Mouse (Mus musculus) intestine, postnatal 0 days (tissue): ENCODE data around the gene Uimc1. TPM values are rescaled to one million over a fixed set of nuclear protein-coding genes. Genes with fewer than 3 reads are reported as not detected.
A peak's percentile ranks its signal among the peaks of the same experiment; 100 is the strongest.

ENCODE experiments used
- ATAC-seq: fragments of 200-750 bp; cut with Nextera tagmentation; 2 replicates; pipeline ENCODE4 v1.8.0; 2017; ENCODE audit warnings: mild to moderate bottlenecking, moderate TSS enrichment, moderate library complexity
- H3K27ac ChIP-seq: fragments of 300-500 bp; sonication (generic); 2 replicates; pipeline ENCODE4 v1.5.1; 2014; ENCODE audit warnings: mild to moderate bottlenecking, low read depth, low read length, moderate library complexity
- H3K27me3 ChIP-seq: fragments of 300-500 bp; sonication (generic); replicated peaks from 2 replicates; pipeline ENCODE4 v1.6.1; 2014; ENCODE audit warnings: low read length, mixed read lengths; ENCODE audit not compliant: control insufficient read depth, insufficient read depth
- H3K36me3 ChIP-seq: fragments of 300-500 bp; sonication (generic); 2 replicates; pipeline ENCODE4 v1.6.1; 2014; ENCODE audit warnings: mild to moderate bottlenecking, moderate library complexity; ENCODE audit not compliant: control insufficient read depth, insufficient read depth
- H3K4me1 ChIP-seq: fragments of 300-500 bp; sonication (generic); replicated peaks from 2 replicates; pipeline ENCODE4 v1.6.1; 2014; ENCODE audit warnings: antibody characterized with exemption, low read length, mixed read lengths; ENCODE audit not compliant: control insufficient read depth, insufficient read depth
- H3K4me2 ChIP-seq: fragments of 300-500 bp; sonication (generic); replicated peaks from 2 replicates; pipeline ENCODE4 v1.6.1; 2014; ENCODE audit warnings: low read depth, mild to moderate bottlenecking, moderate library complexity
- H3K4me3 ChIP-seq: fragments of 300-500 bp; sonication (generic); 2 replicates; pipeline ENCODE4 v1.5.1; 2014; ENCODE audit warnings: low read depth, low read length
- H3K9ac ChIP-seq: fragments of 300-500 bp; sonication (generic); 2 replicates; pipeline ENCODE4 v1.6.1; 2014; ENCODE audit warnings: mild to moderate bottlenecking, low read depth, low read length
- H3K9me3 ChIP-seq: fragments of 300-500 bp; sonication (generic); 2 replicates; pipeline ENCODE4 v1.6.1; 2016; ENCODE audit warnings: mixed run types; ENCODE audit not compliant: control insufficient read depth
- CTCF ChIP-seq: sonication (generic); IDR thresholded peaks from 2 replicates; pipeline ENCODE4 v1.5.1; 2016; ENCODE audit warnings: low read depth, mild to moderate bottlenecking, control low read depth, antibody characterized with exemption, moderate library complexity
- WGBS: fragments of 180-500 bp; shearing (Covaris S2); extraction: QIAGEN DNeasy Blood & Tissue Kit; methylation state at CpG from one replicate; pipeline ENCODE4 v1.1.7; 2014; 5-methylcytosine and 5-hydroxymethylcytosine counted together
- polyA plus RNA-seq: library from polyadenylated mRNA; unstranded; fragments of >200 nt; fragmentation: Nextera tagmentation; extraction: Ambion mirVana; gene quantifications from 2 replicates; pipeline ENCODE4 v1.2.1, GENCODE M21; 2015

Gene Uimc1
- polyA plus RNA-seq, 1 experiment from 2014 or later = 14.1 TPM

GRCm38 (mm10) chr13:55006415-55006742 lies 93.7 kb downstream of the Uimc1 start:
- no peak for TF ChIP-seq CTCF
- Histone ChIP-seq H3K4me1 (no peaks in the 10 kb centered on the region), H3K27me3 (no peaks in the 10 kb centered on the region), H3K4me3 (no peak overlapping the region), H3K4me2 (no peak overlapping the region), H3K9ac (no peak overlapping the region), H3K27ac (no peak overlapping the region), H3K9me3 (no peaks in the 10 kb centered on the region), H3K36me3 (no peaks in the 10 kb centered on the region)
- ATAC-seq = no peak
- WGBS = 78% methylated on average over 7 of the region's 7 CpGs

GRCm38 (mm10) chr13:55005691-55006414 lies 94.2 kb downstream of the Uimc1 start:
- Histone ChIP-seq H3K4me2 (no peak overlapping the region), H3K36me3 (no peaks in the 10 kb centered on the region), H3K27ac (no peak overlapping the region), H3K27me3 (no peaks in the 10 kb centered on the region), H3K9ac (no peak overlapping the region), H3K4me1 (no peaks in the 10 kb centered on the region), H3K4me3 (no peak overlapping the region), H3K9me3 (no peaks in the 10 kb centered on the region)
- no peak for TF ChIP-seq CTCF
- no peak for ATAC-seq
- 40% methylated on average over 31 of the region's 31 CpGs for WGBS

GRCm38 (mm10) chr13:55004646-55005045 lies 95.5 kb downstream of the Uimc1 start:
- peak; percentile 6; the same call in 1 of the 2 replicates for ATAC-seq
- Histone ChIP-seq H3K9me3 (no peaks in the 10 kb centered on the region), H3K4me2 (no peak overlapping the region), H3K27ac (no peak overlapping the region), H3K27me3 (no peaks in the 10 kb centered on the region), H3K4me1 (no peaks in the 10 kb centered on the region), H3K9ac (no peak overlapping the region), H3K36me3 (no peaks in the 10 kb centered on the region), H3K4me3 (no peak overlapping the region)
- TF ChIP-seq CTCF = no peak
- WGBS = 60% methylated on average over 11 of the region's 11 CpGs

GRCm38 (mm10) chr13:55002090-55002489 lies 98.0 kb downstream of the Uimc1 start:
- Histone ChIP-seq H3K4me1 (no peaks in the 10 kb centered on the region), H3K9me3 (no peaks in the 10 kb centered on the region), H3K36me3 (no peaks in the 10 kb centered on the region), H3K9ac (no peak overlapping the region), H3K27ac (no peak overlapping the region), H3K27me3 (no peaks in the 10 kb centered on the region), H3K4me2 (no peak overlapping the region), H3K4me3 (no peak overlapping the region)
- 76% methylated on average over 10 of the region's 10 CpGs for WGBS
- ATAC-seq = no peak
- TF ChIP-seq CTCF = no peak

- no peak for TF ChIP-seq CTCF
- no peaks in the 10 kb centered on the region for H3K27me3 ChIP-seq
- WGBS = 83% methylated on average over 10 of the region's 10 CpGs
- no peak overlapping the region for H3K4me3 ChIP-seq
- H3K9me3 ChIP-seq = no peaks in the 10 kb centered on the region
- no peak for ATAC-seq
- no peak overlapping the region for H3K27ac ChIP-seq
- H3K36me3 ChIP-seq = no peaks in the 10 kb centered on the region
- no peak overlapping the region for H3K4me2 ChIP-seq
- no peaks in the 10 kb centered on the region for H3K4me1 ChIP-seq
- no peak overlapping the region for H3K9ac ChIP-seq
These were observed 99.7 kb downstream of the Uimc1 start for GRCm38 (mm10) chr13:55000433-55000832.

- WGBS = 85% methylated on average over 8 of the region's 8 CpGs
- Histone ChIP-seq H3K4me3 (no peak overlapping the region), H3K36me3 (no peaks in the 10 kb centered on the region), H3K9ac (no peak overlapping the region), H3K4me1 (no peaks in the 10 kb centered on the region), H3K27me3 (no peaks in the 10 kb centered on the region), H3K9me3 (no peaks in the 10 kb centered on the region), H3K27ac (no peak overlapping the region), H3K4me2 (no peak overlapping the region)
- no peak for TF ChIP-seq CTCF
- ATAC-seq = no peak
These were observed 102.5 kb downstream of the Uimc1 start for GRCm38 (mm10) chr13:54997568-54997967.

- no peaks in the 10 kb centered on the region for H3K36me3 ChIP-seq
- H3K27ac ChIP-seq = no peak overlapping the region
- no peaks in the 10 kb centered on the region for H3K4me1 ChIP-seq
- WGBS = 49% methylated on average over 6 of the region's 6 CpGs
- TF ChIP-seq CTCF = no peak
- ATAC-seq = no peak
- no peaks in the 10 kb centered on the region for H3K27me3 ChIP-seq
- H3K4me2 ChIP-seq = no peak overlapping the region
- H3K4me3 ChIP-seq = no peak overlapping the region
- H3K9me3 ChIP-seq = no peaks in the 10 kb centered on the region
- no peak overlapping the region for H3K9ac ChIP-seq
These were observed 104.9 kb downstream of the Uimc1 start for GRCm38 (mm10) chr13:54995161-54995560.
